Mouse (Mus musculus) liver, adult 2 months (tissue): ENCODE results near the gene Mrpl45. TPM values are rescaled to one million over a fixed set of nuclear protein-coding genes. Genes with fewer than 3 reads are reported as not detected.

Experiments
- DNase-seq: peaks from one replicate; pipeline ENCODE4 v3.0.0-alpha.2; 2011; ENCODE audit warnings: low read depth, low spot score; ENCODE audit errors: extremely low read depth
- H3K27ac ChIP-seq: fragments of 200-500 bp; replicated peaks from 2 replicates; pipeline ENCODE4 v1.5.1; 2012; ENCODE audit warnings: low read depth, mild to moderate bottlenecking, control low read depth, inconsistent platforms, low read length; ENCODE audit not compliant: insufficient read depth
- H3K27me3 ChIP-seq: fragments of 200-500 bp; 2 replicates; pipeline ENCODE4 v1.6.1; 2012; ENCODE audit warnings: mild to moderate bottlenecking, moderate library complexity, low read length, inconsistent platforms; ENCODE audit not compliant: control insufficient read depth, insufficient read depth
- H3K36me3 ChIP-seq: fragments of 200-500 bp; 2 replicates; pipeline ENCODE4 v1.6.1; 2012; ENCODE audit warnings: low read length, inconsistent platforms; ENCODE audit not compliant: control insufficient read depth, insufficient read depth
- H3K4me1 ChIP-seq: fragments of 200-500 bp; 2 replicates; pipeline ENCODE4 v1.6.1; 2011; ENCODE audit warnings: low read length; ENCODE audit not compliant: control insufficient read depth, insufficient read depth
- H3K4me3 ChIP-seq: fragments of 200-500 bp; 2 replicates; pipeline ENCODE4 v1.5.1; 2011; ENCODE audit warnings: low read depth, mild to moderate bottlenecking, control low read depth, low read length, moderate library complexity; ENCODE audit not compliant: insufficient read depth
- H3K79me2 ChIP-seq: fragments of 200-500 bp; 2 replicates; pipeline ENCODE4 v1.6.1; 2012; ENCODE audit warnings: inconsistent platforms, mild to moderate bottlenecking, low read length, moderate library complexity; ENCODE audit not compliant: control insufficient read depth, insufficient read depth
- H3K9ac ChIP-seq: fragments of 200-500 bp; 2 replicates; pipeline ENCODE4 v1.6.1; 2012; ENCODE audit warnings: low read depth, mild to moderate bottlenecking, control low read depth, inconsistent platforms, low read length
- CTCF ChIP-seq: fragments of 200-500 bp; IDR thresholded peaks from 2 replicates; pipeline ENCODE4 v1.5.1; 2011; ENCODE audit warnings: low read depth, low read length, control low read depth
- POLR2A ChIP-seq: fragments of 200-500 bp; IDR thresholded peaks from 2 replicates; pipeline ENCODE4 v1.6.1; 2011; ENCODE audit warnings: low read length, control low read depth; ENCODE audit not compliant: insufficient read depth; ENCODE audit errors: extremely low read depth
- WGBS: fragments of 180-500 bp; shearing (Covaris S2); methylation state at CpG from one replicate; pipeline ENCODE4 v1.1.7; 2018; 5-methylcytosine and 5-hydroxymethylcytosine counted together
- polyA plus RNA-seq: library from polyadenylated mRNA; depleted of rRNA; stranded (reverse); fragments of >200 nt; gene quantifications from 2 replicates; pipeline ENCODE4 v1.2.3, GENCODE M21; 2012
- total RNA-seq: library from RNA; depleted of rRNA; stranded (reverse); fragments of >200 nt; gene quantifications from 2 replicates; pipeline ENCODE4 v1.2.3, GENCODE M21; 2014

The Mrpl45 gene
- total and polyA plus RNA-seq, 2 experiments = 12.8 to 19.9 TPM

DNA sequence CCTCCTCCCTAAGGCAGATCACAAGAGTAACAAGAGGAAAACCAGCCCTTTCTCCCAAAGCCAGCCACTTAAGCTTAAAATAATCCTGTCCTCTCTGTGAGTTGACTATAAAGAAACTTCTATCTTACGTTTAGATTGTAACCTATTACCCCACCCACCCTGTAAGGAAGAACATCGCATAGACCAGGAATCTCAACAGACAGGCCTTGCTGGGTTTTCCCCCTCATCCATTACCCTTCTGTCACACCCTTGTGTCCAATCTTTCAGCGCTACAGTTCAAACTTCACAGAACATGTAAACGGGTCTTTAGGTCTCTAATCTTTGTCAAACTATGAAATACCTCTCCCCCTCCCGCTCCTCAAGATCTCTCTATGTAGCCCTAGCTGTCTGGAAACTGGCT lies 10.9 kb upstream of the Mrpl45 start:
- Histone ChIP-seq H3K4me3 (no peak overlapping the region), H3K79me2 (no peaks in the 10 kb centered on the region), H3K4me1 (no peaks in the 10 kb centered on the region; the same call in 1 of the 2 replicates), H3K27ac (no peak overlapping the region), H3K27me3 (no peaks in the 10 kb centered on the region), H3K36me3 (no peaks in the 10 kb centered on the region), H3K9ac (no peak overlapping the region)
- no peak for TF ChIP-seq POLR2A
- no peak for TF ChIP-seq CTCF
- 87% methylated on average over 5 of the region's 5 CpGs for whole genome bisulfite sequencing
- DNase-seq = no peak

- Histone ChIP-seq H3K36me3 (no peaks in the 10 kb centered on the region), H3K27ac (no peak overlapping the region), H3K27me3 (no peaks in the 10 kb centered on the region), H3K4me1 (peaks cover 3% of the 10 kb centered on the region; the same call in 1 of the 2 replicates), H3K4me3 (no peak overlapping the region), H3K79me2 (no peaks in the 10 kb centered on the region), H3K9ac (no peak overlapping the region)
- no peak for DNase-seq
- WGBS = 97% methylated on average over 11 of the region's 11 CpGs
- TF ChIP-seq POLR2A = no peak
- TF ChIP-seq CTCF = no peak
Observed at GRCm38 (mm10) chr11:97307294-97308069, 8.0 kb upstream of the Mrpl45 start.

DNA sequence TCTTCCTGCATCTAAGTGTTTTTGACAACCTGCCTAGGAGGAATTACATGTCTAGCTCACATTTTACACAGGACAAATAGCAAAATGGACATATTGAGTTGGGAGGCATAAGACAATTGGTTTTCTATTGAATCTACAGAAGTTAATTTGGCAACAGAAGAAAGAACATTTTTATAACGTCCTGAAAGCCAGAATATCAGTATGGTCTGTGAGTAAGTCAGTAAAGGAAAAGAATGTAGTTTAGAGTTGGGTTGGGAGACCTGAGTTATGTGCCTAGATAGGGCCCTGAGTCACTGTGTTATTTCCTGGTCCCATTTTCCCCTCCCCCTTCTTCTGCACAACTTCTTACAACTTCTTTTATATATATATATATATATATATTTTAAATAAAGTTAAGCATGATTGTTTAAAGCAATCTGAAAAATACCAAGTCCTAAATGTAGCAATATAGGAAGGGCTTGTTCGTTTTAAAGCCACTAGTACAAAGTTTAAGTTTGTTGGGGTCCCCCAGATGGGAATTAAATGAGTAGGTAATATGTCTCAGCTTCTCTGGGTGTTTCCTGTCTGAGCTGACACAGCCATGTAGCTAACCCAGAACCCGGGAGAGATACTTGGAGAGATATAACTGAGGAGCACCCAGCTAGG lies 6.6 kb upstream of the Mrpl45 start:
- Histone ChIP-seq H3K27ac (no peak overlapping the region), H3K9ac (no peak overlapping the region), H3K4me1 (peaks cover 3% of the 10 kb centered on the region; the same call in 1 of the 2 replicates), H3K27me3 (no peaks in the 10 kb centered on the region), H3K4me3 (no peak overlapping the region), H3K36me3 (no peaks in the 10 kb centered on the region), H3K79me2 (no peaks in the 10 kb centered on the region)
- WGBS = 25% methylated on average over 3 of the region's 3 CpGs
- no peak for TF ChIP-seq POLR2A
- no peak for DNase-seq

DNA sequence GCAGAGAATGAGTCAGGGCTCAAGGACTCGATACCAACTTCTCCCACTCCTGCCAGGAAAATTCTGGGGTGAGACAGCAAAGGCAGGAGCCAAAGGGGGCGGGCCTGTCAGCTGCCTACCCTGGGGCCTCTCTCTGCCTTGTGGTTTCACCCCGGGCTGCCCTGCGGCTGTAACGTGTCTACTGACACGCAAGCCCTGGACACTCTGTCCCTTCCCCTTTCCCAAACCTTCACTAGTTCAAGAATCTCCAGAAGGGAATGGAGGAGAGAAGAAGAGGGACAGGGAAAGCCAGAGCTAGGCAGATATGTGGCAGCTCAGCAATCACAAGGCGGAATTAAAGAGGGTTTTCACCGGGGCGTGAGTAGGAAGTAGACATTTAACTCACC lies 6.1 kb upstream of the Mrpl45 start:
- WGBS = 1% methylated on average over 9 of the region's 9 CpGs
- peak overlapping the region; percentile 71 for H3K27ac ChIP-seq
- peak overlapping the region; percentile 74 for H3K9ac ChIP-seq
- H3K27me3 ChIP-seq = no peaks in the 10 kb centered on the region
- peak; percentile 88 for DNase-seq
- no peak for TF ChIP-seq CTCF
- no peak for TF ChIP-seq POLR2A
- H3K36me3 ChIP-seq = no peaks in the 10 kb centered on the region
- H3K4me3 ChIP-seq = peak overlapping the region; percentile 35
- H3K79me2 ChIP-seq = no peaks in the 10 kb centered on the region
- peaks cover 3% of the 10 kb centered on the region; the same call in 1 of the 2 replicates for H3K4me1 ChIP-seq

- Histone ChIP-seq H3K9ac (peak overlapping the region; percentile 74), H3K27me3 (no peaks in the 10 kb centered on the region), H3K79me2 (no peaks in the 10 kb centered on the region), H3K27ac (peak overlapping the region; percentile 71), H3K4me3 (peak overlapping the region; percentile 35; the same call in 1 of the 2 replicates), H3K4me1 (peaks cover 3% of the 10 kb centered on the region; the same call in 1 of the 2 replicates), H3K36me3 (no peaks in the 10 kb centered on the region)
- TF ChIP-seq POLR2A (no peak), CTCF (peak; percentile 85)
- peak; percentile 82 for DNase-seq
- WGBS = 1% methylated on average over 25 of the region's 25 CpGs
Observed at GRCm38 (mm10) chr11:97309911-97310571, 5.5 kb upstream of the Mrpl45 start.
